Mouse (Mus musculus): ENCODE measurements at regions not wholly inside any gene's neighbourhood (a gene's known extent, or its start where the extent isn't known, plus 50 kb on each side); places are given as distances from the start of the nearest gene placed in this dataset.
A peak's percentile ranks its signal among the peaks of the same experiment; 100 is the strongest.
"Not testable (repeated sequence)": the region's sequence is repeated elsewhere in the genome, so short reads cannot be mapped to it uniquely, and the experiment has no call there.

- peak overlapping the region; percentile 50 for H3K27ac ChIP-seq
- H3K4me3 ChIP-seq; intact Hi-C loops (cut with DNase I): not testable (repeated sequence)
- peak in 1 of 2 experiments; percentile 22 for DNase-seq (ENCODE audit: extremely low spot score in 1 of 2, low spot score in 2 of 2)
Observed at GRCm38 (mm10) chr3:97509134-97509661, 87.4 kb upstream of the Olfr1402 start.

- intact Hi-C loops (cut with DNase I): no loop called here
- TF ChIP-seq CTCF (IDR thresholded peaks at IDR 0.05): no peak
- Histone ChIP-seq H3K4me3 (no peak overlapping the region), H3K27ac (no peak overlapping the region)
- DNase-seq (ENCODE audit: extremely low spot score in 1 of 2, low spot score in 2 of 2): peak in 1 of 2 experiments; percentile 36
Observed at GRCm38 (mm10) chr3:97507209-97507608, 85.4 kb upstream of the Olfr1402 start.

- intact Hi-C loops (cut with DNase I): no loop called here
- no peak for TF ChIP-seq CTCF (IDR thresholded peaks at IDR 0.05)
- H3K27ac ChIP-seq: no peak overlapping the region
- DNase-seq (ENCODE audit: extremely low spot score in 1 of 2, low spot score in 2 of 2): no peak
- no peak overlapping the region for H3K4me3 ChIP-seq
Observed at GRCm38 (mm10) chr3:97491904-97492303, 70.1 kb upstream of the Olfr1402 start.

- intact Hi-C loops (cut with DNase I): no loop called here
- no peak for TF ChIP-seq CTCF (IDR thresholded peaks at IDR 0.05)
- H3K4me3 ChIP-seq: no peak overlapping the region
- H3K27ac ChIP-seq: no peak overlapping the region
- DNase-seq (ENCODE audit: extremely low spot score in 1 of 2, low spot score in 2 of 2): no peak
Observed at GRCm38 (mm10) chr3:97491208-97491607, 69.4 kb upstream of the Olfr1402 start.

- Histone ChIP-seq H3K4me3 (no peak overlapping the region), H3K27ac (no peak overlapping the region)
- TF ChIP-seq CTCF (IDR thresholded peaks at IDR 0.05): no peak
- intact Hi-C loops (cut with DNase I): no loop called here
- DNase-seq (ENCODE audit: extremely low spot score in 1 of 2, low spot score in 2 of 2): no peak
Observed at GRCm38 (mm10) chr3:97489336-97489735, 67.5 kb upstream of the Olfr1402 start.
